Mouse (Mus musculus) C3H10T1/2 (cell line): ENCODE measurements around the gene Casp9. TPM values are rescaled to one million over a fixed set of nuclear protein-coding genes. Genes with fewer than 3 reads are reported as not detected.

Source experiments
- polyA plus RNA-seq, 2 experiments: library from polyadenylated mRNA; unstranded; fragments of >200 nt; fragmentation: generic; extraction: Trizol; gene quantifications; one replicate each; pipeline ENCODE4 v1.2.1; 2012; ENCODE audit warnings: missing spikeins in 2 of 2

Casp9 gene
- polyA plus RNA-seq = 10 to 100 TPM in 1 of 2 experiments, 1 to 10 TPM in 1; 5.2 to 20.2 TPM

GRCm38 (mm10) chr4:141793282-141794151, at the start of gene Casp9:
Casp9 (plus strand) TSS chr4:141793612.

GRCm38 (mm10) chr4:141746578-141747346, 46.6 kb upstream of the Casp9 start, which contains the start of gene Agmat:
Agmat (plus strand) TSS chr4:141746672.

GRCm38 (mm10) chr4:141790524-141790990, 2.9 kb upstream of the Casp9 start, which contains the start of gene Dnajc16:
Dnajc16 (minus strand) TSS chr4:141790931.

GRCm38 (mm10) chr4:141826060-141826459, 32.6 kb downstream of the Casp9 start, which contains the start of gene Cela2a:
Cela2a (minus strand) TSS chr4:141826160.

GRCm38 (mm10) chr4:141845999-141846398, 52.6 kb downstream of the Casp9 start, which contains the start of gene Ctrc:
Ctrc (minus strand) TSS chr4:141846359.

Other genes with a start within 250 kb of the Casp9 start
- 10 to 100 TPM; 11.7 to 20.0 TPM for gene Fblim1, start 187.5 kb upstream of the Casp9 start, polyA plus RNA-seq
- under 1 TPM; 0.07 to 0.98 TPM for gene Tmem82, start 175.0 kb upstream of the Casp9 start, polyA plus RNA-seq
- 1 to 10 TPM in 1 of 2 experiments, under 1 TPM in 1; 0.83 to 3.1 TPM for gene Slc25a34, start 169.8 kb upstream of the Casp9 start, polyA plus RNA-seq
- 10 to 100 TPM in 1 of 2 experiments, 1 to 10 TPM in 1; 8.2 to 16.1 TPM for gene Plekhm2, start 128.7 kb upstream of the Casp9 start, polyA plus RNA-seq
- gene Rsc1a1, start 108.0 kb upstream of the Casp9 start, polyA plus RNA-seq = 1 to 10 TPM in 1 of 2 experiments, under 1 TPM in 1; 0.56 to 4.0 TPM
- 1 to 10 TPM; 1.1 to 5.7 TPM for gene Ddi2, start 70.2 kb upstream of the Casp9 start, polyA plus RNA-seq
- gene Agmat, start 46.9 kb upstream of the Casp9 start, polyA plus RNA-seq = under 1 TPM; 0.08 to 0.19 TPM
- 1 to 10 TPM in 1 of 2 experiments, under 1 TPM in 1; 0.94 to 5.1 TPM for gene Dnajc16, start 2.7 kb upstream of the Casp9 start, polyA plus RNA-seq
- gene Cela2a, start 32.5 kb downstream of the Casp9 start, polyA plus RNA-seq = not detected
- gene Ctrc, start 52.7 kb downstream of the Casp9 start, polyA plus RNA-seq = not detected
- gene Efhd2, start 81.3 kb downstream of the Casp9 start, polyA plus RNA-seq = 10 to 100 TPM; 34.5 to 61.7 TPM
- under 1 TPM in 1 of 2 experiments, not detected in 1; 0.04 TPM for gene Fhad1, start 221.5 kb downstream of the Casp9 start, polyA plus RNA-seq